Mouse (Mus musculus) bone marrow macrophage, adult 2 months (primary cell): ENCODE results near the gene 9230104L09Rik.

Experiments
- CTCF ChIP-seq: IDR thresholded peaks from 2 replicates; pipeline ENCODE4 v1.5.1; 2012; ENCODE audit warnings: low read depth, mild to moderate bottlenecking, low read length, moderate library complexity
- POLR2A ChIP-seq: IDR thresholded peaks from 2 replicates; pipeline ENCODE4 v1.6.1; 2012; ENCODE audit warnings: mild to moderate bottlenecking, low read depth, low read length, borderline replicate concordance

DNA sequence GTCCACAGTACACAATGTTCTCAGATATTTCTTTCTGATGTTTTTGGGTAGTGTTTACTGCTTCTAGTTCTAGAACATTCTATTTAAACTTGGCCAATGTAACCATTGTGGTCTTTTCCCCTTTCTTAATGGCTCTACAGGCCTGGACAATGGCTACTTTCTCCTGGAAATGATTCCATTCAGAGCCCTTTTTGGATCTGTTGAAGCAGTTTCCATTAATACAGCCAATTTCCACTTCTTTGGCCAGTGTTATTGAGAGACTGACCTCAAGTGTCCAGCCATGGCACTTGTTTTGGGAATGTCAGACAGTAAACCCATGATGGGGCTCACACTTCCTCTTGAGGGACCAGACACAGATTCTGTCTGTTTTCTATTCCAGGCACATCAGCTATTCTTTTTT, 3.1 kb downstream of the 9230104L09Rik start:
- TF ChIP-seq CTCF (no peak), POLR2A (no peak)
